Mouse (Mus musculus) limb, embryonic 13.5 days (tissue): ENCODE measurements at regions not wholly inside any gene's neighbourhood (a gene's known extent, or its start where the extent isn't known, plus 50 kb on each side); places are given as distances from the start of the nearest gene placed in this dataset.

Experiments used
- ATAC-seq: fragments of 200-750 bp; cut with Nextera tagmentation; 2 replicates; pipeline ENCODE4 v1.8.0; 2017; ENCODE audit warnings: low read depth, moderate number of reproducible peaks, moderate TSS enrichment; ENCODE audit not compliant: low FRiP score
- H3K27ac ChIP-seq: fragments of 300-500 bp; sonication (generic); 2 replicates; pipeline ENCODE4 v1.5.1; 2015; ENCODE audit warnings: inconsistent platforms, mild to moderate bottlenecking, moderate library complexity
- H3K27me3 ChIP-seq: fragments of 300-500 bp; sonication (generic); 2 replicates; pipeline ENCODE4 v1.6.1; 2015; ENCODE audit warnings: mild to moderate bottlenecking, inconsistent platforms
- H3K36me3 ChIP-seq: fragments of 300-500 bp; sonication (generic); 2 replicates; pipeline ENCODE4 v1.6.1; 2015; ENCODE audit warnings: inconsistent platforms, mild to moderate bottlenecking, moderate library complexity
- H3K4me1 ChIP-seq: fragments of 300-500 bp; sonication (generic); 2 replicates; pipeline ENCODE4 v1.6.1; 2015; ENCODE audit warnings: inconsistent platforms
- H3K4me2 ChIP-seq: fragments of 300-500 bp; sonication (generic); replicated peaks from 2 replicates; pipeline ENCODE4 v1.6.1; 2015; ENCODE audit warnings: inconsistent platforms, mild to moderate bottlenecking, moderate library complexity
- H3K4me3 ChIP-seq: fragments of 300-500 bp; sonication (generic); 2 replicates; pipeline ENCODE4 v1.5.1; 2015; ENCODE audit warnings: moderate library complexity, mild to moderate bottlenecking, inconsistent platforms
- H3K9ac ChIP-seq: fragments of 300-500 bp; sonication (generic); 2 replicates; pipeline ENCODE4 v1.6.1; 2015; ENCODE audit warnings: mild to moderate bottlenecking, inconsistent platforms
- H3K9me3 ChIP-seq: fragments of 300-500 bp; sonication (generic); 2 replicates; pipeline ENCODE4 v1.6.1; 2016; ENCODE audit warnings: inconsistent platforms
- WGBS: fragments of 180-500 bp; shearing (Covaris S2); methylation state at CpG from one replicate; pipeline ENCODE4 v1.1.7; 2015; 5-methylcytosine and 5-hydroxymethylcytosine counted together

GRCm38 (mm10) chr4:94106941-94107340 is 449.4 kb upstream of the Gm10306 start:
- no peak for ATAC-seq
- Histone ChIP-seq H3K36me3 (no peaks in the 10 kb centered on the region), H3K27me3 (peaks cover 6% of the 10 kb centered on the region; the same call in 1 of the 2 replicates), H3K4me2 (no peak overlapping the region), H3K27ac (no peak overlapping the region), H3K4me1 (no peaks in the 10 kb centered on the region), H3K9me3 (no peaks in the 10 kb centered on the region), H3K9ac (no peak overlapping the region), H3K4me3 (no peak overlapping the region)
- WGBS = 83% methylated on average over 4 of the region's 4 CpGs

GRCm38 (mm10) chr4:94116881-94117280 is 439.5 kb upstream of the Gm10306 start:
- 81% methylated on average over 3 of the region's 3 CpGs for WGBS
- no peaks in the 10 kb centered on the region for H3K9me3 ChIP-seq
- H3K4me1 ChIP-seq = no peaks in the 10 kb centered on the region
- no peak overlapping the region for H3K9ac ChIP-seq
- no peak overlapping the region for H3K4me2 ChIP-seq
- no peaks in the 10 kb centered on the region for H3K36me3 ChIP-seq
- ATAC-seq = no peak
- H3K27me3 ChIP-seq = no peaks in the 10 kb centered on the region
- no peak overlapping the region for H3K27ac ChIP-seq
- H3K4me3 ChIP-seq = no peak overlapping the region

- H3K4me2 ChIP-seq = no peak overlapping the region
- no peak for ATAC-seq
- no peaks in the 10 kb centered on the region for H3K4me1 ChIP-seq
- no peak overlapping the region for H3K9ac ChIP-seq
- no peak overlapping the region for H3K27ac ChIP-seq
- no peaks in the 10 kb centered on the region for H3K9me3 ChIP-seq
- H3K36me3 ChIP-seq = no peaks in the 10 kb centered on the region
- 78% methylated on average over 14 of the region's 14 CpGs for WGBS
- H3K27me3 ChIP-seq = no peaks in the 10 kb centered on the region
- H3K4me3 ChIP-seq = no peak overlapping the region
Measured at GRCm38 (mm10) chr4:94124177-94124576, 432.2 kb upstream of the Gm10306 start.

- Histone ChIP-seq H3K9ac (no peak overlapping the region), H3K4me3 (no peak overlapping the region), H3K4me1 (no peaks in the 10 kb centered on the region), H3K27me3 (no peaks in the 10 kb centered on the region), H3K9me3 (no peaks in the 10 kb centered on the region), H3K27ac (no peak overlapping the region), H3K4me2 (no peak overlapping the region), H3K36me3 (no peaks in the 10 kb centered on the region)
- ATAC-seq = no peak
- WGBS = 73% methylated on average over 2 of the region's 2 CpGs
Measured at GRCm38 (mm10) chr4:94137921-94138320, 418.4 kb upstream of the Gm10306 start.

GRCm38 (mm10) chr4:94144901-94145801 is 411.2 kb upstream of the Gm10306 start:
- no peak overlapping the region for H3K9ac ChIP-seq
- WGBS = 67% methylated on average over 7 of the region's 7 CpGs
- no peak overlapping the region for H3K4me3 ChIP-seq
- H3K27me3 ChIP-seq = no peaks in the 10 kb centered on the region
- no peaks in the 10 kb centered on the region for H3K4me1 ChIP-seq
- no peak for ATAC-seq
- no peaks in the 10 kb centered on the region for H3K36me3 ChIP-seq
- no peak overlapping the region for H3K4me2 ChIP-seq
- H3K9me3 ChIP-seq = no peaks in the 10 kb centered on the region
- H3K27ac ChIP-seq = no peak overlapping the region

GRCm38 (mm10) chr4:94147964-94148533 is 408.3 kb upstream of the Gm10306 start:
- Histone ChIP-seq H3K27ac (no peak overlapping the region), H3K4me3 (no peak overlapping the region), H3K9me3 (no peaks in the 10 kb centered on the region), H3K27me3 (no peaks in the 10 kb centered on the region), H3K4me1 (no peaks in the 10 kb centered on the region), H3K9ac (no peak overlapping the region), H3K36me3 (no peaks in the 10 kb centered on the region), H3K4me2 (no peak overlapping the region)
- ATAC-seq = no peak

GRCm38 (mm10) chr4:94149056-94149455 is 407.3 kb upstream of the Gm10306 start:
- Histone ChIP-seq H3K4me3 (no peak overlapping the region), H3K4me2 (no peak overlapping the region), H3K9ac (no peak overlapping the region), H3K4me1 (no peaks in the 10 kb centered on the region), H3K27me3 (no peaks in the 10 kb centered on the region), H3K9me3 (no peaks in the 10 kb centered on the region), H3K36me3 (no peaks in the 10 kb centered on the region), H3K27ac (no peak overlapping the region)
- WGBS = 69% methylated on average over 3 of the region's 3 CpGs
- no peak for ATAC-seq

- no peak overlapping the region for H3K27ac ChIP-seq
- no peak overlapping the region for H3K9ac ChIP-seq
- no peaks in the 10 kb centered on the region for H3K9me3 ChIP-seq
- WGBS = 59% methylated on average over 2 of the region's 2 CpGs
- no peak overlapping the region for H3K4me2 ChIP-seq
- no peaks in the 10 kb centered on the region for H3K36me3 ChIP-seq
- ATAC-seq = peak; percentile 51; the same call in 1 of the 2 replicates
- no peak overlapping the region for H3K4me3 ChIP-seq
- no peaks in the 10 kb centered on the region for H3K27me3 ChIP-seq
- H3K4me1 ChIP-seq = no peaks in the 10 kb centered on the region
Measured at GRCm38 (mm10) chr4:94160620-94161019, 395.7 kb upstream of the Gm10306 start.

GRCm38 (mm10) chr4:94173096-94173495 is 383.2 kb upstream of the Gm10306 start:
- Histone ChIP-seq H3K36me3 (no peaks in the 10 kb centered on the region), H3K27me3 (no peaks in the 10 kb centered on the region), H3K4me3 (no peak overlapping the region), H3K4me1 (no peaks in the 10 kb centered on the region), H3K27ac (no peak overlapping the region), H3K4me2 (no peak overlapping the region), H3K9me3 (no peaks in the 10 kb centered on the region), H3K9ac (no peak overlapping the region)
- ATAC-seq = no peak
- WGBS = 85% methylated on average over 2 of the region's 2 CpGs

- Histone ChIP-seq H3K27me3 (no peaks in the 10 kb centered on the region), H3K36me3 (no peaks in the 10 kb centered on the region), H3K27ac (no peak overlapping the region), H3K4me1 (no peaks in the 10 kb centered on the region), H3K9me3 (no peaks in the 10 kb centered on the region), H3K4me2 (no peak overlapping the region), H3K4me3 (no peak overlapping the region), H3K9ac (no peak overlapping the region)
- WGBS = 65% methylated on average over 4 of the region's 4 CpGs
- no peak for ATAC-seq
Measured at GRCm38 (mm10) chr4:94186997-94187396, 369.3 kb upstream of the Gm10306 start.

- Histone ChIP-seq H3K4me2 (no peak overlapping the region), H3K36me3 (no peaks in the 10 kb centered on the region), H3K27me3 (no peaks in the 10 kb centered on the region), H3K9ac (no peak overlapping the region), H3K4me3 (no peak overlapping the region), H3K9me3 (no peaks in the 10 kb centered on the region), H3K27ac (no peak overlapping the region), H3K4me1 (no peaks in the 10 kb centered on the region)
- WGBS = 74% methylated on average over 2 of the region's 2 CpGs
- ATAC-seq = no peak
Measured at GRCm38 (mm10) chr4:94188354-94188753, 368.0 kb upstream of the Gm10306 start.

- 17% methylated on average over 3 of the region's 3 CpGs for WGBS
- no peak overlapping the region for H3K9ac ChIP-seq
- ATAC-seq = no peak
Measured at GRCm38 (mm10) chr4:94188888-94189287, 367.5 kb upstream of the Gm10306 start.

More at GRCm38 (mm10) chr4:94188888-94189287, 367.5 kb upstream of the Gm10306 start:
- Histone ChIP-seq H3K4me2 (no peak overlapping the region), H3K4me3 (no peak overlapping the region), H3K36me3 (no peaks in the 10 kb centered on the region), H3K27me3 (no peaks in the 10 kb centered on the region), H3K27ac (no peak overlapping the region), H3K4me1 (no peaks in the 10 kb centered on the region), H3K9me3 (no peaks in the 10 kb centered on the region)
